Mouse (Mus musculus) urinary bladder, adult 18-20 months (tissue): Measurements from ENCODE around the gene Slc2a10.
A peak's percentile ranks its signal among the peaks of the same experiment; 100 is the strongest.

Experiments used
- DNase-seq, 2 experiments: peaks; one replicate each; pipeline ENCODE4 v3.0.0; 2022; ENCODE audit warnings: low spot score in 2 of 2, mixed read lengths in 2 of 2

Gene Slc2a10

GRCm38 (mm10) chr2:165561861-165562260 lies 58.3 kb downstream of the Slc2a10 start:
- DNase-seq, result no peak

- peak; percentile 15 to 21 for DNase-seq
These were observed 59.9 kb downstream of the Slc2a10 start for GRCm38 (mm10) chr2:165563298-165564058.

GRCm38 (mm10) chr2:165564101-165564500 lies 60.5 kb downstream of the Slc2a10 start:
- no peak for DNase-seq

- DNase-seq, result no peak
These were observed 61.0 kb downstream of the Slc2a10 start for GRCm38 (mm10) chr2:165564620-165565019.

DNA sequence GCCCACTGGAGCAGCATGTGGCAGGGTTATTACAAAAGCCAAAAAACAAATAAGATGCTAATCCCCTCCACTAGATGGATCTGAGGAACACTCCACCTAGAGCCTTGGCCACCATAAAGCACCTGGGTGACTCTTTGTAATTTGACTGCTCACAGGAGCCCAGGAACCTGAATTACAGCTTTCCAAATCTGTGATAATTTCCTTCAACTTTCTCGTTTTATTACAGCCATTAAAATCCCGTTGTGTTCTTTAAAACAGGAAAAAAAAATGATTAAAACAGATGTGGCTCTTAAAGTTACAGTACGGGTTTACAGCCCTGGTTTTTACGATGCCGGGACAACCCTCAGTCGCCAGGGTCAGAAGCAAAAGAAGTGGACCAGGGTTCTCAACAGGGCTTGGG lies 63.3 kb downstream of the Slc2a10 start:
- no peak for DNase-seq

- DNase-seq, result no peak
These were observed 64.2 kb downstream of the Slc2a10 start for GRCm38 (mm10) chr2:165567820-165568219.

GRCm38 (mm10) chr2:165568911-165569310 lies 65.3 kb downstream of the Slc2a10 start:
- DNase-seq, result no peak
